Mouse (Mus musculus): ENCODE measurements around the gene Glrx2.

DNA sequence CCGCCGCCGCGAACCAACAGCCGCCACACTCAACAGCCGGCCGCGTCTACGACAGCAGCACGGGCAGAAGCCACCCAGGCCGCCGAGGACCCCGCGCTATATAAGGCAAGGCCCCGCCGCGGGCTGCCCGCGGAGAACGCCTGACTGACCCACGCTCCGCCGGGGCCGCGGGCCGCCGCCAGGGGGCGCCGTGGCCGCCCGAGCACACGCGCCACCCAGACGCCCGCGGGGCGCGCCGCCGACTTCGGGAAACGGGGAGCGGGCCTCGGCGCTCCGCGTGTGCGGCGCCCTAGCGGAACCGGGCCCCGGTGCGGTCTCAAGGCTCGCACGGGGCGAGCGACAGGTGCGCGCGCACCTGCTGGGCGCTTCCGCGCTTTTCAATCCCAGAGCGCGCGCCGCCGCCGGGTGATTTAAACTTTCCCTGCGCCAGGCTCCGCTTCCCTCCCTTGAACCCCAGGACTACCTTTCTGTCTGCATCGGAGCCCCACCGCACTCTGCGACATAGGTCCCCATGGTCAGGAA is 13.3 kb upstream of the Glrx2 start, which contains the start of gene Cdc73:
- peak; percentile 25; the same call in 1 of the 2 replicates for TF ChIP-seq CTCF (IDR thresholded peaks at IDR 0.05; ENCODE audit: insufficient read depth, low read length)
- peak; percentile 59; the same call in 1 of the 2 replicates for TF ChIP-seq POLR2A (IDR thresholded peaks at IDR 0.05; ENCODE audit: borderline replicate concordance, extremely low read depth, low read depth, low read length)
